Mouse (Mus musculus): Measurements from ENCODE around the gene Btbd19.

Btbd19 gene

GRCm38 (mm10) chr4:117110985-117111384 lies 14.5 kb downstream of the Btbd19 start:
- DNase-seq = no peak

DNA sequence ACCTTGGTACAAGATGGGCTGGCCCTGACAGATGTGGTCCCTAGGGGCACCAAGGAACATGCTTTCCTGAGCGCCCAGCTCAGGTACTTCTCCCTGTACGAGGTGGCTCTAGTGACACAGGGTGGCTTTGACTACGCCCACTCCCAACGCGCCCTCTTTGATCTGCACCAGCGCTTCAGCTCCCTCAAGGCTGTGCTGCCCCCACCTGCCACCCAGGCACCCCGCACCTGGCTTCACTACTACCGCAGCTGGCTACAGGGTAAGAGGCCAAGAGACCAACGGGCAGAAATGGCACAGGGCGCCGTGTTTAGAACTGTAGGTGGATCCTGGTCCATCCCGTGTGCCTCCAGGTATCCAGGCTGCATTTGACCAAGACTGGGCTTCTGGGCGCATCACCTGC lies 15.3 kb downstream of the Btbd19 start:
- peak; percentile 55 for DNase-seq

- no peak for DNase-seq
Measured at GRCm38 (mm10) chr4:117109330-117109729, 16.2 kb downstream of the Btbd19 start.

DNA sequence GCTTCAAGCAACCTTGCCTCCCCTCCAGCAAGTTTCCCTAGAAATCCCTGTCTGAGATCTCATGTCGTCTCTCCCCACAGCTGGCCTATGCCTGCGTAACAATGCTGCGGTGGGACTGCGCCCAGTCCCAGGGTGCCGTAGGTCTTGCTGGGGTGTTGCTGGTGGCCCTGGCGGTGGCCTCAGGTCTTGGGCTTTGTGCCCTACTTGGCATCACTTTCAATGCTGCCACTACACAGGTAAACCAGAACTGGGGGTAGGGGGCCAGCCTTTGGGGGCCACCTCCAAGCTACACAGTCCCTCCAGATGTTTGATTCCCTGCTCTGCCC lies 17.0 kb downstream of the Btbd19 start:
- no peak for DNase-seq

DNA sequence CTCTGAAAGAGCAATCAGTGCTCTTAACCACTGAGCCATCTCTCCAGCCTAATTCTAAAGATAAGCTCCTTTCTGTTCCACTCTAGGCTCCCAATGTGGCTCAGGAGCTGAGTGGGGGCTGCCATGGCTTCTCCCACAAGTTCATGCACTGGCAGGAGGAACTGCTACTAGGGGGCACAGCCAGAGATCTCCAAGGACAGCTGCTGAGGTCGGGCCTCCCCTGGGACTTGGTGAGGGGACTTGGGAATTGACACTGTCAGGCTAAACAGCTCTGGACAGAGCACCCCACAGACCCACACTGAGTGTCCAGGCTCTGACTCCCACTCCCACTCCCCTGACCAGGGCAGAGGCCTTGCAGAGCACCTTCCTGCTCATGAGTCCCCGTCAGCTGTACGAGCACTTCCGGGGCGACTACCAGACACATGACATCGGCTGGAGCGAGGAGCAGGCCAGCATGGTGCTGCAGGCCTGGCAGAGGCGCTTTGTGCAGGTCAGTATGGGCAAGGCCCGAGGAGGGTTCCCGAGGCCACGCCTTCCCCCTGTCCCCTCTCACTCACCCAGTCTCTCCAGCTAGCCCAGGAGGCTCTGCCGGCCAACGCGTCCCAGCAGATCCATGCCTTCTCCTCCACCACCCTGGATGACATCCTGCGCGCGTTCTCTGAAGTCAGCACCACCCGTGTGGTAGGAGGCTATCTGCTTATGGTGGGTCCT lies 17.6 kb downstream of the Btbd19 start:
- DNase-seq = no peak

DNA sequence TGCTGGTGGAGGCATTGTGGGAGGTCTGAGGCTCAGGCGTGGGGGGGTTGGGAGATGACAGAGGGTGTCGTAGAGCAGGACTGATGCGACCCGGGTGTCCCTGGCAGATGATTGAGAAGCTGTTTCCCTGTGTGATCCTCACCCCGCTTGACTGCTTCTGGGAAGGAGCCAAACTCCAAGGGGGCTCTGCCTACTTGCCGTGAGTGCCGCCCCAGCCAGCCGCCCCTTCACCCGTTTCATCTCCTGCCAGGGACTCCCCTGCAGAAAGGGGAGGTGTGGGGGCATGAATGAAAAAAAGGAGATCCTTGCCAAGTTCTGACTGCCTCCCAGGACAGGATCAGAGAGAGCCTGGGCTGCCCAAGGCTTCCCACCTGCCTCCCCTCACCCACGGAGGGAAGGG lies 20.4 kb downstream of the Btbd19 start:
- no peak for DNase-seq

GRCm38 (mm10) chr4:117104672-117105071 lies 20.9 kb downstream of the Btbd19 start:
- DNase-seq = no peak

GRCm38 (mm10) chr4:117101218-117101617 lies 24.3 kb downstream of the Btbd19 start:
- peak; percentile 46 for DNase-seq

DNA sequence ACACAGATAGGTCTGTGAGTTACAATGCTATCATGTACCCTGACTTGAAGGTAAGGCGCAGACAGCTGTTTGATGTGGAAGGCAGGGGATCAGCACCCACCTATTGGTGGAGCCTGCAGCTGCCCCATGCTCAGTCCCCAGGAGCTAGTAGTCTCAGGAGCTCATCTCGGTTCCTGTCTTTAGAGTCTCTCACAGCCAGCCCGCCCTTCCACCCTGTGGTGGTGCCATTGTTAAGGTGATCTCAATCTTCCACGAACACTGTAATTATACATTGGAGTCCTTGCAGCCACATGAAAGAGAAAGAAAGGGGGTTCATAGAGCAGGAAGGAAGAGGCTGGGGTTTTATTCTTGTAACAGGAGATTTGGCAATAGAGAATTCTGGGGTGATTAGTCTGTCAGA lies 25.5 kb downstream of the Btbd19 start:
- DNase-seq = peak; percentile 38

GRCm38 (mm10) chr4:117098764-117099036 lies 26.8 kb downstream of the Btbd19 start:
- DNase-seq = no peak

- no peak for DNase-seq
Measured at GRCm38 (mm10) chr4:117097969-117098763, 27.4 kb downstream of the Btbd19 start.

- DNase-seq = no peak
Measured at GRCm38 (mm10) chr4:117096666-117097065, 28.9 kb downstream of the Btbd19 start.

DNA sequence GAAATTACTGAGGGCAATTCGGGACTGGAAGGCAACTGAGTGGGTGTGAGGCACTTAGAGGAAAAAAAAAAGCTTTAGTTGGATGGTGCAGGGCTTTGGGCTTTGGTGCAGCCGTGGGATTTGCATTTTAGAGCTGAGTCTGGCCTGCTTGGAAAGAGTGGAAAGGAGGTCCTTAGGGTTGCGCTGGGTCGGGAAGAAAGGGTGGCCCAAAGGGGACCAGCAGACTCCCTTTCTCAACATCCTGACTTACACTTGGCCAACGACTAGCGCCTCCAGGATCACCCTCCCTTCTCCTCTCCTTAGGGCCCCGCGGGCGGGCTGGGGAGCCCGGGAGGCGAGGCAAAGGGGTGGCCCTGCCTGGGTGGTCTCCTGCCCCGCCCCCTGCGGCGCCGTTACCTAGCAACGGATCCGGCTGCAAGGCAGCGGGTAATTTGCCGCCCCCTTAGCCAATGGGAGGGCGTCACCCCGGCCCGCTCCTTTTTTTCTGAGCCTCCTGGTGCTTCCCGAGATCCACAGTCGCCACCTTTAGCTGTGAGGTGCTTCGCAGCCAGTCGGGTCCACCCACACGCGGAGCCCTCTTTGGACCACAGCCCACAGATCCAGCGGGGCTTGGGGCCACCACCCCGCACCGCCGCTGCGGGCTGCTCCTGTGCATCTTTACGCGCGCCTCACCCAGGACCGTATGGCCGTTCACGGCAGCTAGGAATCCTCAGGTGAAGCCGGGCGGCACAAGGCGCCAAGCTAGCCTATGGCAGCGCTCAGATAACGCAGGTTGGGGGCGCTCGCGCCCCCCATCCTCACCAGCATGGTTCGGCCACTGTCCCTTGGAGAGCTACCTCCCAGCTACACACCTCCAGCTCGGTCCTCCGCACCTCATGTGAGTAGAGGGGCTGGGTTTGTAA lies 29.7 kb downstream of the Btbd19 start, which contains the start of gene Ptch2:
Gene Ptch2, plus strand, starts transcription at position 525 of the 902 bp plus-strand sequence.
- peak; percentile 85 for DNase-seq

DNA sequence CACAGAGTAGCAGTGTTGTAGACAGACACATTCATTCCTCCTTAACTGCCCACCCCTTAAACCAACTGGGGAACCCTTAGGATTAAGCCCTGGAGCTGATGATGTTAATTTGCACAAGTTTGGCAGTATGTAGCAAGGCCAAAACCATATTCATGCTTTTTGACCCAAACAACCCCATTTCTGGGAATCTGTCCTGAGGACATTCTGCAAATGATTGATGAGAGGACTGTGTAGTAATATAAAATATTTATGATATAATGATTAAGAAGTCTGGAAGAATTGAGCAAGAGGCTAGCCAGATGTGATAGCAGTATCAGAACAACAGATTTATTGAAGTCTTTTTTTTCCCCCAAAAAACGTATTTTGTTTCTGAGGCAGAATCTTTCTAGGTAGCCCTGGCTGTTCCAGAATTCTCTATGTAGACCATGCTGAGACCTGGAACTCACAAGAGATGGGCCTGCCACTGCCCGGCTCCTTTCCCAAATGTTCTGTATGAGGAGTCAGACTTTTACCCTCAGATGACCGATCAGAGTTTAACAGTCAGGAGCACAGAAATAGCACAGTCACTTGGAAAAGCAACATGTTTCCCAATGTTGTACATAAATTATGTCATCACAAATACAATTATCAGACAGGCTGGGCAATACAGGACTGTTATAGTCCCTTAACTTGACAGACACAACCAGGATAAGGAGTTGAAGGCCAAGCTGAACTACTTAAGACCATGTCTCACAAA lies 30.7 kb downstream of the Btbd19 start:
- no peak for DNase-seq

DNA sequence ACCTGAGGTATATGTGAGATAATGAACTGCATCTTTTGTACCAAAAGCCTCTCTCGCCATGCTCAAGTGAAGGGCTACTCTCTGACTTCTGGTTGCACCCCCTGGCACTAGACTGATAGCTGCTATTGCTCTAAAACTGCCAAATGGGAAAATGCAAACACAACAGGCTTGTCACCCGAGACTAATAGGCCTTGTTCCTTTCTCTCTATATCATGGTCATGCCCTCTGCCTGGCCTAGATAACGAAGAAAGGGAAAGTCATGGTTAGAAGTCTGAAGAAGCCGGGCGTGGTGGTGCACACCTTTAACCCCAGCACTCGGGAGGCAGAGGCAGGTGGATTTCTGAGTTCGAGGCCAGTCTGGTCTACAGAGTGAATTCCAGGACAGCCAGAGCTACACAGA lies 34.9 kb downstream of the Btbd19 start:
- DNase-seq = no peak

DNA sequence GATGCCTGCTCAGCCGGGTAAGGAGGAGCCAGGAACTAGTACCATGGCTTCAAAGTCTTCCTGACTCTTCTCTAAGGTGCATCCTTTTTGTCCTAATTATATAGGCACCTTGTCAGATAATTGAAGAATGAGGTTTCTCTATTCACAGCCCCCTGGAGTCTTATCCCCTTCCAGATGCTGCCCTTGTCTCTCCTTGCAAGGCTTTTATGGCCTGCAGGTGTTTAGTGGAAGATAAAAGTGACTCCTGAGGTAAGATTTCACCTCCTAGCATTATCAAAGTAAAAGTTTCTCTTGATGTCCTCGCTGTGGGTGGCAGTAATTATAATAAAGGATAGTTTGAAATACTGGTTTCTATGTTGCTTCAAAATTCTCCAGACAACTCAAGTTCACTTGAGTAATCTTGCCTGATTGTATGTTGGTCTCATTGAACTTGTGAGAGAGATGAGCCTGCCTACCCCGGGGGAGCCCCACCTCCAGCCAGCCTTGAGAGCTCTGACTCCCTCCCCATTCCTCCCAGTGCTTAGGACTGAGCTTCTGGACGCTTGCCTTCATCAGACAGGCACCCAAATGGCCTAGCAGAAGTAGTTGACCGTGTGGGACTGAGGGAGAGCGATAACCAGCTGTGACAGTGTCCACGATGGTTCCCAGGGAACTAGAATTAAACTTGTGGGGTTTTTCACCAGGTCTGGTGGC lies 37.4 kb downstream of the Btbd19 start:
- DNase-seq = no peak

- no peak for DNase-seq
Measured at GRCm38 (mm10) chr4:117071183-117071582, 54.3 kb downstream of the Btbd19 start.

- DNase-seq = no peak
Measured at GRCm38 (mm10) chr4:117070624-117071023, 54.9 kb downstream of the Btbd19 start.

DNA sequence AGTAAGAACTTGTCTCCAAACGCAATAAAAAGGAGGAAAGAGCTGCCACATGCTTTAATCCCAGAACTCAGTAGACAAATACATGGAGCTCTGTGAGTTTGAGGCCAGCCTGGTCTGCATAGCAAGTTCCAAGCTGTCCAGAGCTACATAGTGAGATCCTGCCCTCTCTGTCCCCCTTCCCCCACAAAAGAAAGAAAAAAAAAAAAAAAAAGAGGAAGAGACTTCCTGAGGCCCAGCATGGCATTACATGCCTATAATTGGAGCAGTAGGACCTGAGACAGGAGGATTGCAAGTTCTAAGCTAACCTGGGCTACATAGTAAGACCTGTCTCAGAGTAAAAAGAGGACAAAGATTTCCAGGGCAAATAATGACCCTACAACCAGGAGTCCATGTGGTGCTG lies 55.9 kb downstream of the Btbd19 start:
- DNase-seq = no peak

Measured in thymus, postnatal 14 days (tissue).